Mouse (Mus musculus): ENCODE results near the gene Arfrp1.

GRCm38 (mm10) chr2:181332542-181332941 lies 32.7 kb downstream of the Arfrp1 start:
- TF ChIP-seq CTCF (IDR thresholded peaks at IDR 0.05; ENCODE audit: low read depth) (no peak), EP300 (IDR thresholded peaks at IDR 0.05; ENCODE audit: low read depth) (no peak)
